Mouse (Mus musculus) embryonic fibroblast, embryonic 13.5 days (primary cell): ENCODE data around the gene Mfsd5.

ENCODE experiments used
- CTCF ChIP-seq: IDR thresholded peaks from 2 replicates; pipeline ENCODE4 v1.5.1; 2011; ENCODE audit warnings: mild to moderate bottlenecking, control low read depth, low read length, moderate library complexity, borderline replicate concordance; ENCODE audit not compliant: insufficient read depth
- POLR2A ChIP-seq: IDR thresholded peaks from 2 replicates; pipeline ENCODE4 v1.6.1; 2011; ENCODE audit warnings: low read depth, mild to moderate bottlenecking, control low read depth, low read length, moderate library complexity

DNA sequence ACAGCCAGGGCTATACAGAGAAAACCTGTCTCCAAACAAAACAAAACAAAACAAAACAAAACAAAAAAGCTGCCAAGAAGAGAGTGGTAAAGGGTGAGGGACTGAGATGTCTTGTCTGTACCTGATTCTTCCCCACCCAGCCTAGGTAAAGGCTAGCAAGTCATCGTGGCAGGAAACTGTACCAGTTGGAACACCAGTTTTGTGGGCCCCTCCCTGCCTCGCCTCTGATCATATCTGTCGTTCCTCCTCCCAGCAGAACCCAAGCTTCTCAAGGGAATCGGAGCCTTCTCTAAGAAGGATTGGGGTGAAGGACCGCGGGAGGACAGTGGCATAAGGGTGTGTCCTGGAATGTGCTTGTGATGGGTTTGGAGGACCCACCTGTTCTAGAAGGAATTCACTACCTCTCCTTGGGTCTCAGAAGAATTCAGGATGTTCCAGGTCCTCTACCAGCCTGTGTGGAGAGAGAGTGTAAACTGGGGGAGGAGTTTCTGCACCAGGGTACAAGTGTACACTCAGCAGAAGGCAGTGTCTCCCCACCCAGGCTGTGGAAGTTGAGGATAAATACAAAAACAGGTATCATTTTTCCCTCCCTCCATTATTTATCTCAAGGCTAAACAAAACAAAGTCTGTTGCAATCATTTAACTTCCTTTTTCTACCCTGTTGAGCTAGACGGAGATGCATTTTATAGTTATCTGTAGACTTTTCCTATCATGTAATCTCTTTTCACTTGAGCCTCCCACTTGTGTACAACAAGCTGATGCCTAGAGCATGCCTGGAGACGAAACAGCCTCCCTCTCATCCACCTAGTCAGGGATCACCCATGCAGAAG lies 3.4 kb downstream of the Mfsd5 start:
- TF ChIP-seq POLR2A (no peak), CTCF (no peak)
